Mouse (Mus musculus) forebrain, postnatal 0 days (tissue): ENCODE measurements around the gene Chst11. TPM values are rescaled to one million over a fixed set of nuclear protein-coding genes. Genes with fewer than 3 reads are reported as not detected.

ENCODE experiments used
- ATAC-seq: fragments of 200-750 bp; cut with Nextera tagmentation; 2 replicates; pipeline ENCODE4 v1.8.0; 2017; ENCODE audit warnings: mild to moderate bottlenecking, moderate library complexity
- DNase-seq: peaks from one replicate; pipeline ENCODE4 v3.0.0-alpha.2; 2015
- H3K27ac ChIP-seq: fragments of 300-500 bp; sonication (generic); 2 replicates; pipeline ENCODE4 v1.5.1; 2014; ENCODE audit warnings: low read depth, mild to moderate bottlenecking, antibody characterized with exemption, low read length, moderate library complexity, mixed read lengths
- H3K27me3 ChIP-seq: fragments of 300-500 bp; sonication (generic); 2 replicates; pipeline ENCODE4 v1.6.1; 2014; ENCODE audit warnings: mild to moderate bottlenecking, low read length, mixed read lengths; ENCODE audit not compliant: insufficient read depth
- H3K36me3 ChIP-seq: fragments of 300-500 bp; sonication (generic); 2 replicates; pipeline ENCODE4 v1.6.1; 2014; ENCODE audit warnings: mild to moderate bottlenecking, moderate library complexity; ENCODE audit not compliant: insufficient read depth
- H3K4me1 ChIP-seq: fragments of 300-500 bp; sonication (generic); 2 replicates; pipeline ENCODE4 v1.6.1; 2014; ENCODE audit warnings: antibody characterized with exemption; ENCODE audit not compliant: insufficient read depth
- H3K4me2 ChIP-seq: fragments of 300-500 bp; sonication (generic); 2 replicates; pipeline ENCODE4 v1.6.1; 2014; ENCODE audit warnings: low read depth, mild to moderate bottlenecking, moderate library complexity
- H3K4me3 ChIP-seq: fragments of 300-500 bp; sonication (generic); 2 replicates; pipeline ENCODE4 v1.5.1; 2014; ENCODE audit warnings: low read depth, low read length, mixed read lengths
- H3K9ac ChIP-seq: fragments of 300-500 bp; sonication (generic); 2 replicates; pipeline ENCODE4 v1.6.1; 2014; ENCODE audit warnings: mild to moderate bottlenecking
- H3K9me3 ChIP-seq: fragments of 300-500 bp; sonication (generic); 2 replicates; pipeline ENCODE4 v1.6.1; 2016; ENCODE audit warnings: low read length
- CTCF ChIP-seq: sonication (generic); IDR thresholded peaks from 2 replicates; pipeline ENCODE4 v1.5.1; 2016; ENCODE audit warnings: antibody characterized with exemption, control low read depth, low read depth
- WGBS: fragments of 180-500 bp; shearing (Covaris S2); extraction: QIAGEN DNeasy Blood & Tissue Kit; methylation state at CpG from one replicate; pipeline ENCODE4 v1.1.7; 2014; 5-methylcytosine and 5-hydroxymethylcytosine counted together
- polyA plus RNA-seq: library from polyadenylated mRNA; unstranded; fragments of >200 nt; fragmentation: Nextera tagmentation; extraction: Ambion mirVana; gene quantifications from 2 replicates; pipeline ENCODE4 v1.2.1, GENCODE M21; 2015
- total RNA-seq: library from RNA; depleted of rRNA; stranded (reverse); fragments of >200 nt; gene quantifications from 2 replicates; pipeline ENCODE4 v1.2.3, GENCODE M21; 2014

Chst11 gene
- total and polyA plus RNA-seq, 2 experiments from 2014 or later: 2.9 to 20.8 TPM

DNA sequence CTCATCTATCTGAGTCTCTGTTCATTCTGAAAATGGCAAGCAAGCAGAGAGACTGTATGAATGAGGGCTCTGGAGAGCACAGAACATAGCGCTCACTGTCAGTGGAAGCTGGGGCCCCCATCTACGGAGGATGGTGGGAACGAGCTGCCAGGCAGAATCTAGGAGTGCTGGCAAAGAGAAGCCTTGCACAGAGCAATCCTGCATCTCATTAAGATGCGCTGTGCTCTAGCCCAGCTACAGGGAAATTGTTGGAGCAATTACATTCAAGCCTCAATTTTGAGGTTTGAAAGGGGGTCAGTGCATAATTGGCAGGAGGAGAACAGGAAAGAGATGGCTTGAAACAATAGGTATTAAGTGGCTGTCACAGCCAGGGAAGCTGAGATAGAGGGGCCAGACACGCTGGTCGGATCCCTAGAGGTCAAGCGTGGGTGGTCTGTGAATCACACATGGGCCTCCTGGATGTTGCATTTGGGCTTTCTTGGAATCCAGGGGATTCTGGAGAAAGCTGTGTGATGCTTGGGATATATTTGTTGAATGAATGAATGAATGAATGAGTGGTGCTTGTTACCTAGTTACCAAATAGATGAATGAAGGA is 121.0 kb downstream of the Chst11 start:
- Histone ChIP-seq H3K4me1 (peaks cover 42% of the 10 kb centered on the region), H3K4me2 (no peak overlapping the region), H3K27ac (peak overlapping the region; percentile 66), H3K9ac (no peak overlapping the region), H3K36me3 (no peaks in the 10 kb centered on the region), H3K4me3 (no peak overlapping the region), H3K9me3 (no peaks in the 10 kb centered on the region), H3K27me3 (no peaks in the 10 kb centered on the region)
- TF ChIP-seq CTCF: no peak
- WGBS: 15% methylated on average over 7 of the region's 7 CpGs
- peak; percentile 80 for DNase-seq
- peak; percentile 89 for ATAC-seq

DNA sequence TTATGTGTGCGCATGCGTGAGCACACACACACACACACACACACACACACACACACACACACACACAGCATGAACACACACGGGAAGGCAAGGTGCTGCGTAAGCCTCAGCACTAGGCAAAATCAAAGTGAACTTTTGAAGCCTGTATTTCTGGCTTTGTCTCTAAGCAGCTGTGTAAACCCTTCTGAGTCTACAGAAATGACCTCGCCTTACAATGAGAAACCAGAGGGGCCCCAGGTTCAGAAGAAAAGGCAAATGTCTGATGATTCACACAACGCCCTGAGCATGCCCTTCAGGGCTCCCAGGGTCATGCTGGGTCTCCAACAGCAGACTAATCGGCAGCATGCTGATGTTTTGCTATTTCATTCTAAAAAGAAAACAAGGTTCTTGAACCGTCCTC is 122.1 kb downstream of the Chst11 start:
- Histone ChIP-seq H3K4me1 (peaks cover 42% of the 10 kb centered on the region), H3K4me2 (no peak overlapping the region), H3K36me3 (no peaks in the 10 kb centered on the region), H3K4me3 (no peak overlapping the region), H3K9me3 (no peaks in the 10 kb centered on the region), H3K27ac (peak overlapping the region; percentile 62; the same call in 1 of the 2 replicates), H3K27me3 (no peaks in the 10 kb centered on the region), H3K9ac (no peak overlapping the region)
- DNase-seq (no peak), ATAC-seq (no peak)
- TF ChIP-seq CTCF: no peak
- WGBS: 36% methylated on average over 8 of the region's 8 CpGs

DNA sequence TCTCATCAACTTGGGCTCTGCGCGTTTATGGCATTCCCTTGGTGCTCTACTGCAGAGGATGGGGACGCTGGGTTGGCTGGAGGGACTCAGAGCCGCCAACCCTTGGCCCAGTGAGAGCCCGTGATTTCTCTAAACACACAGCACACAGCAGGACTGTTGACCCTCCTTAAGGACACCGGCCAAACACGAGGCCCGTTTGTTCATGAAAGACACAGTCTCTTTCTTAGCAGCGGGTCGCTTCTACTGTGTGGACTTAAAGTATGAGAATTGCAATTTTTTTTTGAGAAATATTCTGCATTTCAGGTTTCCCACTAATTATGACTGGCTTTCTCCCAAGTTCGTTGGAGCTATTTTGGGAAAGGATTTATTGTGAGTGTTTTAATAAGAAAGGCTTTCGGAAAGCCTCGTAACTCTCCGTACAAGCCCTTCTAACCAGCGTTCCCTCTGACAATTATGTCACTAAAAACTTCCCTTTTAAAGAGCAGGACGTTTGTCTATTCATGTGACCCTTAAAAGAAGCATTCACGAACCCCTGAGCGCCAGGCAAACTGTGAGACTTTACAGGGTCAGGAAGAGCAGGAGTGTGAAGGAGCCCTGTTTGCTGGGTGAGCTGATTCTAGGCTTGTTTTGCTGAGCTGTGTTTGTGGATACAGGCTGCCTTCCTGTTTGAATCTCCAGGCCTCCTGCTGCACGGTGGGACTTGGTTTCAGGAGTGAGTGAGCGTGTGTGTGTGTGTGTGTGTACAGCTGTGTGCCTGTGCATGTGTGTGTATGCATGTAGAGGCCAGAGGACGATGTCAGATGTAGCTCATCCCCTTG is 122.8 kb downstream of the Chst11 start:
- Histone ChIP-seq H3K4me1 (peaks cover 39% of the 10 kb centered on the region), H3K27me3 (no peaks in the 10 kb centered on the region), H3K4me3 (no peak overlapping the region), H3K36me3 (no peaks in the 10 kb centered on the region), H3K27ac (0 out of 2 replicates have a peak overlapping the region, but pooled peaks have one; percentile 62), H3K9me3 (no peaks in the 10 kb centered on the region), H3K9ac (no peak overlapping the region), H3K4me2 (no peak overlapping the region)
- DNase-seq (peak; percentile 60), ATAC-seq (peak; percentile 26)
- TF ChIP-seq CTCF: no peak
- 18% methylated on average over 21 of the region's 21 CpGs for WGBS

DNA sequence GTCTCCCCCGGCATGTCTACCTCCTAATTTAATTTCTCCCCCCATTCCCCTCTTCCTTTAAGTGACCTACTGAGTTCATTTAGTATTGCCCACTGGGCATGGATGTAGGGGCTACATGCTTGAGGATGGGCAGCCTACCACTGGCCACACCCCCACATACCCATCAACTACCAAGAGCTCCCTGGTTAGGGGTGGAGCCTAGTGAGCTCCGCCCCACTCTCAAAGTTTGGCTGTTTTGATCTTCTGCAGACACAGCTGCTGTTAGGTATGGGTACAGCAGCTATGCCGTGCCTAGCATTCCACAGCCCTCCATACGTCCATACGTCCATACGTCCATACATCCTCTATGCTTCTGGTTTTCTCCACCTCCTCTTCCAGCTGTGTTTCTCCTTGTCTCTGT is 123.6 kb downstream of the Chst11 start:
- H3K4me1 ChIP-seq: peaks cover 39% of the 10 kb centered on the region
- ATAC-seq (no peak), DNase-seq (no peak)
- no peak overlapping the region for H3K4me2 ChIP-seq
- no peak overlapping the region for H3K9ac ChIP-seq
- WGBS: 92% methylated on average over 6 of the region's 6 CpGs
- no peaks in the 10 kb centered on the region for H3K9me3 ChIP-seq
- no peak for TF ChIP-seq CTCF
- no peaks in the 10 kb centered on the region for H3K27me3 ChIP-seq
- H3K4me3 ChIP-seq: no peak overlapping the region
- no peaks in the 10 kb centered on the region for H3K36me3 ChIP-seq
- H3K27ac ChIP-seq: no peak overlapping the region

DNA sequence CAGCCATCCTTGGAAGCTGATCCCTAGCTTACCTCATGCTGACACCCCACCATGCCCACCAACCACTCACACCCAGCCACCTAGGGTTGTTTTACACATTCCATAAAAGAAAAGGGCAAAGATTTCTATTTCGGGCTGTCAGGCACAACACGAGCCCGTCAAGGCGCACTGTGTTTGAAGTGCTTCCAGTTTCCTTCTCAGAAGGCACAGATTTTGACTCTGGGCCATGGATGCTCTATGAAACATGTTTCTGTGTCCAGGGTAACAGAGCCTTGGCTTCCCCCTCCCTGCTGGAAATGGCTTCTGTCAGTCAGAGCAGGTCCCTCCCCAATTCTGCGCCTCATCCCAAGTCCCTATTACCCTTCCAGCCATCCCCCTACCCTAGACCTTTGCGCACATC is 125.7 kb downstream of the Chst11 start:
- Histone ChIP-seq H3K27me3 (no peaks in the 10 kb centered on the region), H3K27ac (no peak overlapping the region), H3K9me3 (no peaks in the 10 kb centered on the region), H3K36me3 (no peaks in the 10 kb centered on the region), H3K9ac (no peak overlapping the region), H3K4me3 (no peak overlapping the region), H3K4me2 (no peak overlapping the region), H3K4me1 (peaks cover 26% of the 10 kb centered on the region)
- DNase-seq (peak; percentile 79), ATAC-seq (peak; percentile 40; the same call in 1 of the 2 replicates)
- 62% methylated on average over 6 of the region's 6 CpGs for WGBS
- no peak for TF ChIP-seq CTCF

DNA sequence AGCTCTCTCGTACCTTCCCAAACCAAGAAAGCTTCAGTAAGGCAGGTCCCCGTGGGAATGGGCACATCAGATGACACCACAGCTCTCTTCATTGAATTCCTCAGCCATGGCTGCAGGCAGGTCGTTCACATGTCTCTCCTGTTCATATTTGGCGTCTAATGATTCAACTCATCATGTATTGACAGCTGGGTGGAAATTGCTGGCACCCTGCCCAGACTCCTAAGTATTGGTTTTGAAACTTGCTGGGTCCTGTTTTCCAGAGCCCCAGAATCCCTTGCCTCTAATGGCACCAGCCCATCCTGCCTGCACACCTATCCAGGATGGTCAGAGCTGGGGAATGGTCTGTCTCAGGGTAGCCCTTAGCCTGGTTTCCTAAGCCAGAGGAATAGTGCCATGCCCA is 127.0 kb downstream of the Chst11 start:
- Histone ChIP-seq H3K9me3 (no peaks in the 10 kb centered on the region), H3K4me1 (peaks cover 20% of the 10 kb centered on the region), H3K4me3 (no peak overlapping the region), H3K9ac (no peak overlapping the region), H3K27me3 (no peaks in the 10 kb centered on the region), H3K4me2 (no peak overlapping the region), H3K36me3 (no peaks in the 10 kb centered on the region), H3K27ac (no peak overlapping the region)
- no peak for ATAC-seq
- DNase-seq: no peak
- TF ChIP-seq CTCF: no peak
- WGBS: 56% methylated on average over 4 of the region's 4 CpGs

DNA sequence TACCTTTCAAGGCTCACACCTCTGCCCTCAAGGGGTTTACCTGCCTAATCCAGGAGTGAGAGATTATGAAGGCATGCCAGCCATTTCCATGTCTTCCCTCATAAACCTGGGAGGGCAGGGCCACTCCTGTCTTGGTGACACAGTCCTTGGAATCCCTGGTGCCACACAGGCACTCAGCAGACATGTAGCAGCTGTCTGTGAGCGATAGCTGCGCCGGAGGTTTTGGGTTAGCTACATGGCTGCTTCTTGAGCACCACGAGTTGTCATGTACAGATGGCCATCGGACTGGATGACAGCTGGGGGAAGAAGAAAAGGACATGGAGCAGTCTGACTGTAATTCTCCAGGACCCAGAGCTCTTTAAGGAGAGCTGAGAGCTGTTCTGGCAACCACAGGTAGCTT is 129.3 kb downstream of the Chst11 start:
- no peak overlapping the region for H3K4me3 ChIP-seq
- 81% methylated on average over 5 of the region's 5 CpGs for WGBS
- H3K4me2 ChIP-seq: no peak overlapping the region
- no peak for ATAC-seq
- TF ChIP-seq CTCF: no peak
- H3K9ac ChIP-seq: no peak overlapping the region
- no peaks in the 10 kb centered on the region for H3K36me3 ChIP-seq
- H3K9me3 ChIP-seq: no peaks in the 10 kb centered on the region
- DNase-seq: no peak
- peaks cover 10% of the 10 kb centered on the region for H3K4me1 ChIP-seq
- no peak overlapping the region for H3K27ac ChIP-seq
- H3K27me3 ChIP-seq: no peaks in the 10 kb centered on the region
